ENCODE assay signal across 7 mouse cellular contexts in the genomic region with DNA sequence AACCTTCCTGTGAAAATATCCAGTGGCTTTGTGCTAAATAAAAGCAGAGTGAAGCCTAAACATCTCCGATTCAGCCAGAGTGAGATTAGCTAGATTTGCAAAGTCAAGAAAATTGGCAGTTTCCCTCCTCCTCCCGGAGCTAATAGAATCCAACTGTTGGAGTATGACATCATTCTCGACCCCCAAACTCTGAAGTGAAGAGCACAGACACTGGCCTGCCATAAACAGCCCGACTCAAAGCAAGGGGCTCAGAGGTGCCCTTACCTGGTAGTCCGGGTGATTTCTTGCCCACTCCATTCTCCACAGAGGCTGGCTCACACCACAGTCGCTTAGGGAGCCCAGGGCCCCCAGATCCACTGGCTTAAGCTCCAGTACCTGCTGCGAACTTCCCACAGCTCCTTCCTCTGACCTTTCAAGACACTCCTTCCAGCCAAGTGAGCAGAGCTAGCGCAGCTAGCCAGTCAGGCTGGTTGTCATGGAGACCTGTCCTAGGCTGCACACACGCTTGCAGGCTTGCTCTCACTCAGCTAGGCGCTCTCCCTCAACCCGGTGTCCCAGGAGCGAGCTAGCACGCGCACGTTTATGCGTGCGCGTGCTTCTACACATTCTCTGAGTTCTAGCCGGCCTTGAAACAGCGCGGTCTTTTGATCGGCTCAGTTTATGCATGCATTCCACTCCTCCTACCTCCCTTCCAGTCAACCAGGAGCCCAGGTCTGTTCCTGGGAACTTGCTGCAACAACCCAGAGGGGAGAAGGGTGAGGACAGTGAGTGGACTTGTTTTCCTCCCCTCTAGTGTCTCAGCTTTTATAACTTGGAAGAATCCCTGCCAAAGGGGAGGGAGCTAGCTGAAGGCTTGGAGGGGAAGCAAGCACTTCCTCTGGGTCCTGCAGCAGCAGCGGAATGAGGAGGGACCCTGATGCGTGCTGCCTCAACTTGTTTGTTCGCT.
DNase-seq lines count a peak whose midpoint lies in the region; ATAC-seq and TF ChIP-seq lines count a peak whose summit lies in the region.

No protein-coding gene starts in this region.

- peak; percentile 86 for ATAC-seq in embryonic facial prominence, embryonic 15.5 days (ENCODE audit: insufficient number of reproducible peaks, low FRiP score, low TSS enrichment, low read depth)
- peak; percentile 97 for ATAC-seq in limb, embryonic 11.5 days (ENCODE audit: insufficient number of reproducible peaks, low FRiP score, low TSS enrichment, low read depth)
- peak; percentile 96 for ATAC-seq in midbrain, embryonic 12.5 days (ENCODE audit: low FRiP score, low read depth)

- peak overlapping the region; percentile 57 for H3K4me2 ChIP-seq in embryonic facial prominence, embryonic 15.5 days (replicated peaks)
- H3K4me2 ChIP-seq in limb, embryonic 11.5 days (ENCODE audit: low read depth, severe bottlenecking): peak overlapping the region; percentile 32
- H3K4me2 ChIP-seq in midbrain, embryonic 12.5 days (replicated peaks): peak overlapping the region; percentile 64

- no peak for TF ChIP-seq CTCF in kidney, adult 2 months (conservative IDR thresholded peaks at IDR 0.05; ENCODE audit: insufficient read depth, insufficient read length, low read depth, low read length)
- TF ChIP-seq CTCF in spleen, adult 2 months (IDR thresholded peaks at IDR 0.05; ENCODE audit: extremely low read depth, insufficient read depth, insufficient read length, insufficient replicate concordance): no peak

- 4% methylated on average over 25 of the region's 25 CpGs for WGBS in embryonic facial prominence, embryonic 15.5 days
- 5% methylated on average over 25 of the region's 25 CpGs for WGBS in kidney, adult 2 months
- WGBS in limb, embryonic 11.5 days: 3% methylated on average over 25 of the region's 25 CpGs
- under 1% methylated on average over 25 of the region's 25 CpGs for WGBS in midbrain, embryonic 12.5 days
- 12% methylated on average over 25 of the region's 25 CpGs for WGBS in spleen, adult 2 months

- H3K4me1 ChIP-seq in embryonic facial prominence, embryonic 15.5 days: peaks cover 64% of the 10 kb centered on the region
- peaks cover 19% of the 10 kb centered on the region; the same call in 1 of the 2 replicates for H3K4me1 ChIP-seq in kidney, adult 2 months (ENCODE audit: control insufficient read depth, insufficient read depth, low read length)
- peaks cover 16% of the 10 kb centered on the region for H3K4me1 ChIP-seq in limb, embryonic 11.5 days (ENCODE audit: control insufficient read depth, insufficient read depth, low read length)
- peaks cover 55% of the 10 kb centered on the region for H3K4me1 ChIP-seq in midbrain, embryonic 12.5 days
- H3K4me1 ChIP-seq in spleen, adult 2 months (ENCODE audit: control insufficient read depth, insufficient read depth, insufficient read length): no peaks in the 10 kb centered on the region

- H3K9me3 ChIP-seq in embryonic facial prominence, embryonic 15.5 days (replicated peaks): no peaks in the 10 kb centered on the region
- H3K9me3 ChIP-seq in limb, embryonic 11.5 days (ENCODE audit: control insufficient read depth, low read length): no peaks in the 10 kb centered on the region
- no peaks in the 10 kb centered on the region for H3K9me3 ChIP-seq in midbrain, embryonic 12.5 days

- no peak for TF ChIP-seq POLR2A in kidney, adult 2 months (IDR thresholded peaks at IDR 0.05; ENCODE audit: low read depth, low read length)
- TF ChIP-seq POLR2A in spleen, adult 2 months (IDR thresholded peaks at IDR 0.05; ENCODE audit: low read depth, low read length): no peak

- H3K4me3 ChIP-seq in embryonic facial prominence, embryonic 15.5 days (replicated peaks): peak overlapping the region; percentile 40
- H3K4me3 ChIP-seq in kidney, adult 2 months (ENCODE audit: insufficient read depth, low read depth, low read length): peak overlapping the region; percentile 56
- no peak overlapping the region for H3K4me3 ChIP-seq in limb, embryonic 11.5 days (ENCODE audit: low read depth, low read length)
- H3K4me3 ChIP-seq in midbrain, embryonic 12.5 days: peak overlapping the region; percentile 40
- peak overlapping the region; percentile 27 for H3K4me3 ChIP-seq in spleen, adult 2 months (ENCODE audit: extremely low read depth, insufficient read depth, insufficient read length)

- no peaks in the 10 kb centered on the region for H3K27me3 ChIP-seq in embryonic facial prominence, embryonic 15.5 days
- no peaks in the 10 kb centered on the region for H3K27me3 ChIP-seq in kidney, adult 2 months (replicated peaks; ENCODE audit: control insufficient read depth, insufficient read depth, low read length)
- H3K27me3 ChIP-seq in limb, embryonic 11.5 days (ENCODE audit: control insufficient read depth, insufficient read depth, low read length): no peaks in the 10 kb centered on the region
- H3K27me3 ChIP-seq in midbrain, embryonic 12.5 days: no peaks in the 10 kb centered on the region
- H3K27me3 ChIP-seq in spleen, adult 2 months (ENCODE audit: control insufficient read depth, insufficient read depth, low read length): no peaks in the 10 kb centered on the region

- DNase-seq in c-Kit-positive CD71-negative TER-119-negative erythroid progenitor cells, embryonic 14.5 days (ENCODE audit: low read depth): peak; percentile 55
- peak; percentile 75 for DNase-seq in heart, adult 8-10 months (ENCODE audit: low spot score)
- DNase-seq in kidney, adult 2 months: peak; percentile 92
- DNase-seq in limb, embryonic 11.5 days (ENCODE audit: low spot score): peak; percentile 89
- DNase-seq in spleen, adult 2 months (ENCODE audit: low read depth in 1 of 2, low spot score in 2 of 2): no peak

- peak overlapping the region; percentile 37 for H3K9ac ChIP-seq in embryonic facial prominence, embryonic 15.5 days
- H3K9ac ChIP-seq in limb, embryonic 11.5 days (ENCODE audit: low read length): peak overlapping the region; percentile 43
- peak overlapping the region; percentile 49 for H3K9ac ChIP-seq in midbrain, embryonic 12.5 days (replicated peaks)

- no peaks in the 10 kb centered on the region for H3K36me3 ChIP-seq in embryonic facial prominence, embryonic 15.5 days
- no peaks in the 10 kb centered on the region for H3K36me3 ChIP-seq in kidney, adult 2 months (ENCODE audit: control insufficient read depth, insufficient read depth, low read length)
- H3K36me3 ChIP-seq in limb, embryonic 11.5 days (ENCODE audit: control insufficient read depth, insufficient read depth, low read length): no peaks in the 10 kb centered on the region
- H3K36me3 ChIP-seq in midbrain, embryonic 12.5 days: no peaks in the 10 kb centered on the region
- no peaks in the 10 kb centered on the region for H3K36me3 ChIP-seq in spleen, adult 2 months (ENCODE audit: control insufficient read depth, insufficient read depth, low read length)

- H3K27ac ChIP-seq in embryonic facial prominence, embryonic 15.5 days (replicated peaks): peak overlapping the region; percentile 91
- peak overlapping the region; percentile 74 for H3K27ac ChIP-seq in kidney, adult 2 months (ENCODE audit: insufficient read depth, low read depth, low read length)
- peak overlapping the region; percentile 68 for H3K27ac ChIP-seq in limb, embryonic 11.5 days (replicated peaks; ENCODE audit: low read depth, low read length)
- peak overlapping the region; percentile 84 for H3K27ac ChIP-seq in midbrain, embryonic 12.5 days (replicated peaks)
- peak overlapping the region; percentile 27 for H3K27ac ChIP-seq in spleen, adult 2 months (ENCODE audit: insufficient read depth, low read length)

Comparison
In these comparisons a context has a peak if more than half of its experiments do, and no peak if none do; other contexts are left out.
1. DNase-seq: peak in c-Kit-positive CD71-negative TER-119-negative erythroid progenitor cells, embryonic 14.5 days (single experiment), heart, adult 8-10 months (single experiment), kidney, adult 2 months (single experiment) and limb, embryonic 11.5 days (single experiment); none in spleen, adult 2 months (0 of 2).
2. H3K27ac ChIP-seq: peak in every context shown above with its lines; median percentile 91 in embryonic facial prominence, embryonic 15.5 days; 84 in midbrain, embryonic 12.5 days; 74 in kidney, adult 2 months; 68 in limb, embryonic 11.5 days; 27 in spleen, adult 2 months.
3. Peak in every context shown above with its lines, with median percentiles within 50 percentile points of each other: ATAC-seq, H3K4me2 ChIP-seq and H3K9ac ChIP-seq.